Mouse (Mus musculus) testis, adult 2 months (tissue): ENCODE data around the gene Pacs2.

Source experiments
- CTCF ChIP-seq: fragments of 200-500 bp; IDR thresholded peaks from 2 replicates; pipeline ENCODE4 v1.5.1; 2012; ENCODE audit warnings: low read depth, mild to moderate bottlenecking, inconsistent platforms, low read length, moderate library complexity; ENCODE audit not compliant: control insufficient read depth, insufficient read depth, insufficient replicate concordance
- POLR2A ChIP-seq: fragments of 200-500 bp; IDR thresholded peaks from 2 replicates; pipeline ENCODE4 v1.6.1; 2012; ENCODE audit warnings: low read depth, mild to moderate bottlenecking, inconsistent platforms, low read length, moderate library complexity; ENCODE audit not compliant: control insufficient read depth

GRCm38 (mm10) chr12:113056089-113056488, 41.8 kb downstream of the Pacs2 start:
- TF ChIP-seq CTCF (no peak), POLR2A (no peak)
